Mouse (Mus musculus) MEL (cell line): ENCODE results near the gene Inmt. TPM values are rescaled to one million over a fixed set of nuclear protein-coding genes. Genes with fewer than 3 reads are reported as not detected.

Source experiments
- DNase-seq: peaks from one replicate; pipeline ENCODE4 v3.0.0; 2011; ENCODE audit warnings: low read depth, low spot score
- H3K27ac ChIP-seq: 2 replicates; pipeline ENCODE4 v1.5.1; 2012; ENCODE audit warnings: low read depth, mild to moderate bottlenecking, control low read depth, low read length, moderate library complexity; ENCODE audit not compliant: control insufficient read depth
- H3K27me3 ChIP-seq, 2 experiments: fragments of 150-350 bp in 1 of 2; sonication (generic) in 1 of 2; 2 replicates each; pipeline ENCODE4 v1.6.1; 2012; ENCODE audit warnings: low read length in 2 of 2, mild to moderate bottlenecking in 2 of 2, improper control_type of control experiment in 1 of 2, moderate library complexity in 1 of 2; ENCODE audit not compliant: insufficient read depth in 2 of 2, control insufficient read depth in 1 of 2
- H3K36me3 ChIP-seq, 2 experiments: 2 replicates each; pipeline ENCODE4 v1.6.1; 2012 to 2014; ENCODE audit warnings: low read length in 2 of 2, improper control_type of control experiment in 1 of 2, inconsistent platforms in 1 of 2, mild to moderate bottlenecking in 1 of 2; ENCODE audit not compliant: insufficient read depth in 2 of 2, control insufficient read depth in 1 of 2
- H3K4me1 ChIP-seq, 2 experiments: fragments of 150-350 bp in 1 of 2; sonication (generic) in 1 of 2; 2 replicates each; pipeline ENCODE4 v1.6.1; 2012; ENCODE audit warnings: low read length in 2 of 2, improper control_type of control experiment in 1 of 2, mild to moderate bottlenecking in 1 of 2; ENCODE audit not compliant: insufficient read depth in 2 of 2, control insufficient read depth in 1 of 2
- H3K4me3 ChIP-seq, 2 experiments: fragments of 150-350 bp in 1 of 2; sonication (generic) in 1 of 2; 2 replicates each; pipeline ENCODE4 v1.5.1; 2012; ENCODE audit warnings: low read depth in 2 of 2, low read length in 2 of 2, mild to moderate bottlenecking in 2 of 2, moderate library complexity in 2 of 2, control low read depth in 1 of 2, improper control_type of control experiment in 1 of 2; ENCODE audit not compliant: control insufficient read depth in 1 of 2, insufficient read depth in 1 of 2
- H3K79me2 ChIP-seq: 2 replicates; pipeline ENCODE4 v1.6.1; 2012; ENCODE audit warnings: mild to moderate bottlenecking, low read length, moderate library complexity; ENCODE audit not compliant: control insufficient read depth, poor library complexity, insufficient read depth
- H3K9ac ChIP-seq: 2 replicates; pipeline ENCODE4 v1.6.1; 2012; ENCODE audit warnings: low read depth, mild to moderate bottlenecking, control low read depth, low read length, moderate library complexity; ENCODE audit not compliant: control insufficient read depth, poor library complexity, severe bottlenecking
- H3K9me3 ChIP-seq: fragments of 150-350 bp; sonication (generic); replicated peaks from 2 replicates; pipeline ENCODE4 v1.6.1; 2012; ENCODE audit warnings: mild to moderate bottlenecking, low read length, improper control_type of control experiment, moderate library complexity; ENCODE audit not compliant: insufficient read depth
- CTCF ChIP-seq, 3 experiments: IDR thresholded peaks in 2 of 3; conservative IDR thresholded peaks in 1 of 3; 2 replicates each; pipeline ENCODE4 v1.5.1; 2011 to 2012; ENCODE audit warnings: low read length in 3 of 3, low read depth in 2 of 3, mild to moderate bottlenecking in 2 of 3, improper control_type of control experiment in 1 of 3, inconsistent platforms in 1 of 3, mixed read lengths in 1 of 3, moderate library complexity in 1 of 3; ENCODE audit not compliant: control insufficient read depth in 1 of 3, insufficient read depth in 1 of 3, poor library complexity in 1 of 3, severe bottlenecking in 1 of 3
- ETS1 ChIP-seq: IDR thresholded peaks from 2 replicates; pipeline ENCODE4 v1.6.1; 2012; ENCODE audit warnings: low read depth, mild to moderate bottlenecking, inconsistent platforms, low read length, improper control_type of control experiment, moderate library complexity
- GABPA ChIP-seq: IDR thresholded peaks from 2 replicates; pipeline ENCODE4 v1.6.1; 2012; ENCODE audit warnings: low read depth, mild to moderate bottlenecking, inconsistent platforms, low read length, improper control_type of control experiment, moderate library complexity
- HCFC1 ChIP-seq: IDR thresholded peaks from 2 replicates; pipeline ENCODE4 v1.6.1; 2012; ENCODE audit warnings: low read depth, mild to moderate bottlenecking, inconsistent platforms, low read length, improper control_type of control experiment, moderate library complexity
- KAT2A ChIP-seq: conservative IDR thresholded peaks from 2 replicates; pipeline ENCODE4 v1.6.1; 2012; ENCODE audit warnings: low read depth, low read length, improper control_type of control experiment, inconsistent platforms
- MAX ChIP-seq: IDR thresholded peaks from 2 replicates; pipeline ENCODE4 v1.6.1; 2011; ENCODE audit warnings: low read length, improper control_type of control experiment
- MAZ ChIP-seq: IDR thresholded peaks from 2 replicates; pipeline ENCODE4 v1.6.1; 2012; ENCODE audit warnings: low read depth, mild to moderate bottlenecking, inconsistent platforms, low read length, improper control_type of control experiment
- MEF2A ChIP-seq: IDR thresholded peaks from 2 replicates; pipeline ENCODE4 v1.6.1; 2014; ENCODE audit warnings: low read depth, mild to moderate bottlenecking, inconsistent platforms, low read length, improper control_type of control experiment; ENCODE audit not compliant: poor library complexity, insufficient replicate concordance, severe bottlenecking; ENCODE audit errors: extremely low read depth
- MYC ChIP-seq: IDR thresholded peaks from 2 replicates; pipeline ENCODE4 v1.6.1; 2011; ENCODE audit warnings: low read depth, mild to moderate bottlenecking, low read length, improper control_type of control experiment, moderate library complexity
- NRF1 ChIP-seq: IDR thresholded peaks from 2 replicates; pipeline ENCODE4 v1.6.1; 2014; ENCODE audit warnings: low read depth, mild to moderate bottlenecking, inconsistent platforms, low read length, improper control_type of control experiment, moderate library complexity; ENCODE audit not compliant: poor library complexity, insufficient read depth, severe bottlenecking
- POLR2AphosphoS2 ChIP-seq: IDR thresholded peaks from 2 replicates; pipeline ENCODE4 v1.6.1; 2011; ENCODE audit warnings: low read length, improper control_type of control experiment
- RAD21 ChIP-seq: IDR thresholded peaks from 2 replicates; pipeline ENCODE4 v1.6.1; 2011; ENCODE audit warnings: mild to moderate bottlenecking, low read depth, low read length, improper control_type of control experiment
- SIN3A ChIP-seq: IDR thresholded peaks from 2 replicates; pipeline ENCODE4 v1.6.1; 2012; ENCODE audit warnings: low read length, improper control_type of control experiment, inconsistent platforms
- SMC3 ChIP-seq: IDR thresholded peaks from 2 replicates; pipeline ENCODE4 v1.6.1; 2011; ENCODE audit warnings: low read depth, low read length, improper control_type of control experiment
- TAL1 ChIP-seq: IDR thresholded peaks from 2 replicates; pipeline ENCODE4 v1.6.1; 2012; ENCODE audit warnings: mild to moderate bottlenecking, inconsistent platforms, low read length, moderate library complexity, mixed read lengths
- TBP ChIP-seq: IDR thresholded peaks from 2 replicates; pipeline ENCODE4 v1.8.0; 2011; ENCODE audit warnings: low read depth, low read length, improper control_type of control experiment
- USF1 ChIP-seq: IDR thresholded peaks from 2 replicates; pipeline ENCODE4 v1.6.1; 2014; ENCODE audit warnings: low read depth, mild to moderate bottlenecking, inconsistent platforms, low read length, improper control_type of control experiment, moderate library complexity
- USF2 ChIP-seq, 2 experiments: IDR thresholded peaks; 2 replicates each; pipeline ENCODE4 v1.6.1; 2011 to 2012; ENCODE audit warnings: improper control_type of control experiment in 2 of 2, low read length in 2 of 2, borderline replicate concordance in 1 of 2, inconsistent platforms in 1 of 2, low read depth in 1 of 2, mild to moderate bottlenecking in 1 of 2; ENCODE audit not compliant: insufficient read depth in 1 of 2
- ZNF384 ChIP-seq: IDR thresholded peaks from 2 replicates; pipeline ENCODE4 v1.6.1; 2012; ENCODE audit warnings: low read depth, mild to moderate bottlenecking, inconsistent platforms, low read length, improper control_type of control experiment
- polyA plus RNA-seq, 2 experiments: library from polyadenylated mRNA; stranded (reverse) in 1 of 2; unstranded in 1 of 2; fragments of >175 nt in 1 of 2; fragments of >200 nt in 1 of 2; gene quantifications; 2 replicates each; pipeline versions ENCODE4 v1.2.1 to v1.2.4; 2012; ENCODE audit warnings: low replicate concordance in 2 of 2, low read depth in 1 of 2; ENCODE audit not compliant: insufficient read length in 2 of 2, insufficient read depth in 1 of 2, missing spikeins in 1 of 2
- total RNA-seq: library from RNA; depleted of rRNA; stranded (reverse); fragments of 300-350 nt; gene quantifications from 2 replicates; pipeline ENCODE4 v1.2.3, GENCODE M21; 2012

Gene Inmt
- total and polyA plus RNA-seq, 3 experiments = 0.11 to 0.42 TPM; not detected in 1

GRCm38 (mm10) chr6:55173171-55173570, 1.7 kb downstream of the Inmt start:
- TF ChIP-seq HCFC1 = no peak
- no peak for TF ChIP-seq MEF2A
- no peak for TF ChIP-seq MYC
- TF ChIP-seq SIN3A = no peak
- no peak for TF ChIP-seq ETS1
- no peak for TF ChIP-seq SMC3
- no peak for TF ChIP-seq TBP
- no peak for TF ChIP-seq KAT2A
- TF ChIP-seq MAZ = no peak
- TF ChIP-seq ZNF384 = no peak
- no peak for TF ChIP-seq MAX
- TF ChIP-seq GABPA = no peak
- no peak for TF ChIP-seq USF2 (IDR thresholded peaks at IDR 0.05; ENCODE audit: borderline replicate concordance in 1 of 2, insufficient read depth in 1 of 2, low read depth in 1 of 2, low read length in 2 of 2)
- TF ChIP-seq TAL1 = no peak
- no peak for TF ChIP-seq NRF1
- TF ChIP-seq USF1 = no peak
- DNase-seq = no peak
- Histone ChIP-seq H3K27ac (no peak overlapping the region), H3K36me3 (peaks cover 0 to 2% of the 10 kb centered on the region in 2 experiments; a peak in 1 of 4 replicates), H3K4me3 (no peak overlapping the region), H3K27me3 (no peaks in the 10 kb centered on the region), H3K4me1 (peaks cover 3 to 6% of the 10 kb centered on the region in 2 experiments), H3K79me2 (no peaks in the 10 kb centered on the region), H3K9ac (no peak overlapping the region), H3K9me3 (no peaks in the 10 kb centered on the region)

- peaks cover 3 to 6% of the 10 kb centered on the region in 2 experiments for H3K4me1 ChIP-seq
- H3K9ac ChIP-seq = no peak overlapping the region
- TF ChIP-seq GABPA (no peak), POLR2AphosphoS2 (no peak), RAD21 (peak; percentile 12), ZNF384 (no peak), MAZ (no peak), TBP (no peak), CTCF (IDR thresholded peaks at IDR 0.05 in 2 of 3, conservative IDR thresholded peaks at IDR 0.05 in 1 of 3; ENCODE audit: control insufficient read depth in 1 of 3, insufficient read depth in 1 of 3, low read depth in 2 of 3, low read length in 3 of 3, poor library complexity in 1 of 3, severe bottlenecking in 1 of 3) (peak in 1 of 3 experiments; percentile 17; a peak in 1 of 6 replicates)
- no peaks in the 10 kb centered on the region for H3K27me3 ChIP-seq
- H3K27ac ChIP-seq = no peak overlapping the region
- peaks cover 0 to 2% of the 10 kb centered on the region in 2 experiments; a peak in 1 of 4 replicates for H3K36me3 ChIP-seq
- no peaks in the 10 kb centered on the region for H3K79me2 ChIP-seq
- no peak overlapping the region for H3K4me3 ChIP-seq
- H3K9me3 ChIP-seq = no peaks in the 10 kb centered on the region
- peak; percentile 9 for DNase-seq
Observed at GRCm38 (mm10) chr6:55171638-55172037, 3.2 kb downstream of the Inmt start.
